Mouse (Mus musculus): ENCODE measurements around the gene Pou3f1.

The Pou3f1 gene

DNA sequence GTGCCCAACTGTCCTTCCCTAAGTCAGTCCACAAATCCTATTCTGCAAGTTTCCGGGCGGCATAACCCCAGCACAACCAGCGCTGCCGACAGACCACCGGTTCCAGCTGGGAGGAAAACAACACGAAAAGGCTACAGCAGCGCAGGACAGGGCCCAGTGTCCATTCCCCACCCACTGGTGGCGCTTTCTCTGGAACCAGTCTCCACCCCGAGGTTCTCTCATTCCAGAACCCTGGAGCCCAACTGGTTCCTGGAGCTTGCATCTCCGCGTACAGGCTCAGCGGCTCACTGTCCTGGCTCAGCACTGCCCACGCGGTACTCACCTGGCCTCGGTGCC, at the start of gene Pou3f1:
Gene Pou3f1 (plus strand): TSS at position 290 of the 336 bp plus-strand sequence.
- DNase-seq: peak; percentile 24

DNA sequence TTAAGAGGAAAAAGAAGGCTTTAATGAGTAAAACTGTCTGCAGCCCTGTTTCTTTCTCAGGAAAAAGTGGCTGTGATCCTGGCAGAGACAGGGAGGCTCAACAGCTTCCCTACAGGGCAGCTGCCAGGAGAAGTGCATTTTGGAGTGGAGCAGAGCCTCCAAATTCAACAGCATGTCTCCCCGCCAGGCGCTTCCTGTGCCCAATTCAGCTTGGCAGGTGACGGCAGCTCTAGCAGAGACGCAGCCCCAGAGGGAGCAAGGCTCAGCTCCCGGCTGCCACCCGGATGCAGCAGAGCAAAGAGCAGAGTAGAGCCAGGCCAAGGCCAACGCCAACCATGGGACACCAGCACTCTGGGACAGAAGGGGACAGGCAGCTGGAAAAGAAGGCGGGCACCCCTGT, 49.4 kb upstream of the Pou3f1 start:
- peak; percentile 30 for DNase-seq

DNA sequence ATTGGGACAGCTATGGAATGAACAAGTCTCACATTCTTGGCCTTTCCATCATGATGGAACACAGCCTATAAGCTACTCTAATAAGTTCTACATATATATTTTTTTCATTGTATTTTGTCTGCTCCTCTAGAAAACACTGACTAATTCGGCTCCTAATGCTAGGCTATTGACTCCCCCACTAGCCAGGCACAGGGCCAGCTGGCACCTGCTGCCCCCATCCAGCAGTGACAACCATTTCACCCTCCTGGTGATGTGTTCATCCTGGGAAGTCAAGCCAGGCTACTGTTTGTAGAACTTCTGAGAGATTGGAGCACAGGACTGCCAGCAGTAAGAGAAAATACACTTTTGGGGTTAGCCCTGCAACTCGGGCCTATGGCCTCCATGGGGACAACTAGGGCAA, 46.5 kb upstream of the Pou3f1 start:
- no peak for DNase-seq

DNA sequence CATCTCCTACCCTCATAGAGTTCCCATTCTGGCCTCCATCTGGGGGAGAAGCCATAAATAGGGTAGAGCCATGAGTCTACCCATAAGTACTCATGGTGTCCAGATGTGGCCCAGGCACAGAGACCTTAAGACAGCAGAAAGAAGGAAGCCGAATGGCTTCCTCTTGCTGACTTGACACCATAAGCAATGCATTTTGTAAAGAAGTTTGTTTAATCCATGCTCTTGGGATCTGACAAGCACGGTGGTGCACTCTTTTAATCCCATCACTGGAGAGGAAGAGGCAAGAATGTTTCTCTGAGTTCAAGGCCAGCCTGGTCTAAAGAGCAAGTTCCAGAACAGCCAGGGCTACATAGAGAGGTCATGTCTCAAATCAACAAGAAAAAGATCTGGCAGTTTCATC, 45.9 kb upstream of the Pou3f1 start, which contains the start of gene 3100002H09Rik:
Gene 3100002H09Rik (minus strand): TSS at position 101 of the 400 bp plus-strand sequence.
- no peak for DNase-seq

DNA sequence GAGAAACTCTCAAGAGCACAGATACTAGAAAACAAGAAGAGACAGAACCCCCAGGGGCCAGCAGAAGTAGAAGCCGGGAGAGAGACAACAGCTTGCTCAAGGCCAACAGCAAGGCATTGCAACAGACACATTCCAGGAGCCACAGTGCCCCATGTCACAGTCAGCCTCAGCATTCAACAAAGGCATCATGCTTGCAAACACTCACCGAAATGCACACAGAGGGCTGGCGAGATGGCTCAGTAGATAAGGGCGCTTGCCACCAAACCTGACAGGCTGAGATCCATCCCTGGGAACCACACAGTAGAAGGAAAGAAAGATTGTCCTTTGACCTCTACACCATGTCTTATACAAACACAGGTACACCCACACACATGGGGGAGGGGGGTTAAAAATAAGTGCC, 44.8 kb upstream of the Pou3f1 start:
- no peak for DNase-seq

DNA sequence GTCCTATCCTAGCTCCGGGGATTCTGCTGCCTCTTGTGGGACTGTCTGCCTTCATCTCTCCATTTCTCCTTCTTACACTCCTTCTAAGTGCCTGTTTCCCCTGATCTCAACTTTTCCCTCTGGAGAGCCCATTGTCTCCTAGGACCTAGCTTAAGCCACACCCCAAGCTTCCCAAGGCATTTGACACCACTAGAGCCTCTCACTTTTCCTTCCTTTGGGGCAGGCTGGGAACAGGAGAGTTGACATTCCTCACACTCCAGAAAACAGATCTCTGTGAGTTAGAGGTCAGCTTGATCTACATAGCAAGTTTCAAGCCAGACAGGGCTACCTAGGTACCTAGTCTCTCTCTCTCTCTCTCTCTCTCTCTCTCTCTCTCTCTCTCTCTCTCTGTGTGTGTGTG, 42.4 kb upstream of the Pou3f1 start:
- no peak for DNase-seq

DNA sequence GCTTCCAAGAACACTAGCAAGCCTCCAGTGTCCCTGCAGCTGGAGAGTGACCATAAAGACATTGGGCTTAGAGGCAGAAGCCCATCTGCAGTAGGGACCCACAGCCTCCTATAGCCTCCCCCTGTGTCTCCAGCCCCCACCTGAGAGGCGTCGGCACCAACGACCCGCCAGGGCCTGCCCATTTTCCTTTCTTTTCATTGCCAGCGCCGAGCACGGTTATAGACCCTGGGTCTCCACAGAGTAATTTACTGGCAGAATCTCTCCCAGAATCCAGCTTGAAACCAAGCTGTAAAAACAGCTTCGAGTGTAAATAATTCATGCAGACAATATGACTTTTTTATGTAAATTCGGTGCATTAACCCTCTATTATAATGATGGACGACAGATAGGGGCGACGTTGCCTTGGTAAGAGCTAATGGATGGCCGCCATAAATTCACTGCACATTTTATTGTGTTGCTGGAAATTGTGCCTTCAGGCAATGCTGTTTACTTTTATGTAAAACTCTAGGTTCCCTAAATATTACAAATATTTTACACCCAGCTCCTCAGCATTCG, 41.1 kb upstream of the Pou3f1 start:
- no peak for DNase-seq

DNA sequence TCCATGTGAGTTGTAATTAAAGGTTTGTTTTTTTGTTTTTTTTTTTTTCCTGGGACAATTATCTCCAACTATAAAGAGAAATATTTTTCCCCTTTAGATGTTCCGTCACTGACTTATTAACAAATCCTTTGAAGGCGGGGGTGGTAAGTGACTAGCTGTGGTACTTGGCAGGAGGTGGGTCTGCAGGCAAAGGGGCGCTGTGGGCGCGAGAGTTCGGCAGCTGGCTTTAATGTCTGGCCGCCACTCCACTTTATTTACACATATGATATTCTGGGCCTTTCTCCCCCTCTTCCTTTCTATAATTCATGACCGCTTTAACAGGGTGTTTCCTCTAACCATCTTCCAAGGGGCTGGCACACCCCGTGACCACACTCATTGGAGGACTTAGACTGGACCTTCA, 40.6 kb upstream of the Pou3f1 start:
- no peak for DNase-seq

DNA sequence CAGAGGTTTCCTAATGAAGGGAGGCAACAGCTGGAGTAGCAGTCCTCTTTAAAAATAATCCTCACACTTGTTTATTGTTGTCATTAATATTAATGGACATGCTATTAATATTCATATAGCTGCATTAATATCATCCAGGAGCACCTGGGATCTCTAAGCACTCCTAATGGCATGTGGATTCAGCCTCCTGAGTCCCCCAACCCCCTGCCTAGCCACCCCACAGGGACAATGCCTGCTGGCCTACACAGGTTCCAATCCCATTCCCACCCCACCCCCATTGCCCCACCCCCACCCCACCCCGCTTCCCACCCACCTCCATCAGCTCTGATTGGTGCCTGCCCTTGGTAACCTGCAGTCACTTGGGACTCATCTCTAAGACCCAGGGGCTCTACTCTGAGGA, 40.0 kb upstream of the Pou3f1 start:
- DNase-seq: no peak

DNA sequence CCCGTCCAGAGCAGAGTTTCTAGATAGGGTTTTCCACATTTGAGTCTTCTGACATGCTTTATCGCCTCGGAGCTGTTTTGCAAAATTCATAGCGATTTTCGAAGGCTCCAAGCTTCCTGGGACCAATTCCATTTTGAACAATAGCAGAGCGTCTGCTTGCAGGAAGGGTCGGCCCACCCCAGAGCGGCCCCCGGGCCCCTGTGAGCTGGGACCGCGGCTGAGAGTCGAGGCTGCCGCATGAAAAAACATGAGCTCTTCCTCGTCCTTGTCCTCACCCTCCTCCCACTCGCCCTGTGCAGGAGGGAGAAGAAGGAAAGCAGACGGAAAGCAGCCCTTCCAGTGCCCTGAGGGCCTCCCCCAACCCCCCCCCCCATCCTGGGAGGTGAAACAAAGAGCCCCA, 38.0 kb upstream of the Pou3f1 start:
- no peak for DNase-seq

DNA sequence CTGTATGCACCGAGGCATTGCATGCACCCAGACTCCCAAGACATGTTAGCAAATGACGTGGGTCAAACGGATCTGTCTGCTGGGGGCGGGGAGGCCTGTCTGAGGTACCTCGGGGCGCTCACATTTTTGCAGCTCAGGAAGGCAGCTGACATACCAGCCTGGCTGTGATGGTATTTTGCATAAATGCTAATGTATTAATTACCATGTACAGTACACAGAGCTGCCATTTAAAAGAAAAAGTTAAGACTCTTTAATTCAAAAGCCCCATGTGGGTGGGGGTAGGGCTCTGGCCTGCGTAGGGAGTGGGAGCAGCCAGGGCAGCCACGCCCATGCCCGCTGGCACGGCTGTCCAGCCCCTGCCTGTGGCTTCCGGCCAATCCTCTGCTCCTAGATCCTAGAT, 35.2 kb upstream of the Pou3f1 start:
- no peak for DNase-seq

DNA sequence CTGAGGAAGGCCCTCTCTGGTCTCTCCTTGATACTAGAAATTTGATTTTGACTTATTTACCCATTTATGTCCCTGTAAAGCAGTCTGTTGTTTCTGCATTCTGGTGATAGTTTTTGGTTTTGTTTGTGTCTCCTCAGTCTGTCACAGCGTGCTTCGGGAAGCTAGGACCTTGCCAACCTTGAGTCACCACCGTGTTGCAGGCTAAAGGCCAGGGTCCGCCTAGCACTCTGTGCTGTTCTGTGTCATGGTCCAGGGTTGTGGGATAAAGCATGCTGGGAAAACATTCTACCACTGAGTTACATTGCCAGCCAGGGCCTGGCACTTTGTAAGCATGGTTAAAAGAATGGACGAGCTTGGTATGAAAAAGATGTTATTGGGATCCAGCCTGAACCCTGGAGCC, 34.0 kb upstream of the Pou3f1 start:
- DNase-seq: no peak

DNA sequence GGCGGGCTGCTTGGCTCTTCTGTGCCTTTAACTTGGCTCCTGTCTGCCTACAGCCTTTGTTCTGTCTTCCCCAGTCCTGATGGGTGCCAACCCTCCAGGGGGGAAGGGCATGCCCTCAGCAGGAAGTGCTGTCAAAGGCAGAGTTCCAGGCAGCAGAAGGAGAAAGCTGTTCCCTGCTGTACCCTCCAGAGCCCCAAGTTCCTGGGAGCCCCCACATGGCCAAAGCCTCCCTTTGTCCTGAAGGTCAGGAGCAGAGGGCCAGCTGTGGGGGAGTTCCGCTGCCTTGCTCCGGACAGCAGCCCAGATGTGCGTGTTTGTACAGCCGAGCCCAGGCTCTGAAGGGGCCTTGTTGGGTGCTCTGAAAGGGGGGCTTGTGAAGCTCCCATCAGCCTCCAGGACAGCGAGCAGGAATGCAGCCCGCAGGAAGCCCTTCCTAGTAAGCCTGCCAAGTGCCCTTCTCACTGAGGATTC, 32.5 kb upstream of the Pou3f1 start:
- DNase-seq: peak; percentile 40

DNA sequence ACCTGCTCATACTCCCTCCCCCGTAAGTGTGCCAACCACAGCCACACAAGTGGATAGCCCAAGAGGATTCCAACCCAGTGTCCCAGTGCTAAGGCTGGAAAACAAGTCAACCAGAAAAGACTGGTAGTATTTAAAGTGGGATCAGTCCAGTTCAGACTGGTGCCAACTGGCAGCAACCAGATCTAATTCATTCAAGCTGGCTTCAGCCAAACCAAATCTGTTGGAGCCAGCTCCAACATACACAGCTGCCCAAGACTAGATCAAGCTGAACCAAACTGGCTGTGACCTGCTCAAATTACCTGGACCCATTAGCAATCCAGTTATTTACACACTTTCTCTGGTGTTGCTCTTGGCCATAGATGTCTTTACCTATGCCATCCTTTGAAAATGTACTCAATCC, 29.8 kb upstream of the Pou3f1 start:
- DNase-seq: no peak

DNA sequence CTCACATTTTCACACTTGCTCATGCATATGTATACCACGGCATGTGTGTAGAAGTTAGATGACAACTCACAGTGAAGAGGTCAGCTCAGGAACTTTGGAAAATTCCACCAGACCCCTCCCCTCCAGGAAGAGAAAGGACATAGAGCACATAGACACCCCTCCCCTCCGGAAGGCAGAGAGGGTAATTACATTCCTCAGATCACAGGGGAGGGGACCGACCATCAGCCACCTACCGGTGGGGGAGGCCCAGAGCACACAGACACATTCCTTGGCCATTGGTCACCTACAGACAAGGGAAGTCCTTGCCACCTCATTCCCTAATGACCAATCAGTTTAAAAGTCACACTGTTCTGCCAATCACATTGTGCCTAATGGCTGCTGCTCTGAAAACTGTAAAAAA, 25.2 kb upstream of the Pou3f1 start:
- no peak for DNase-seq

DNA sequence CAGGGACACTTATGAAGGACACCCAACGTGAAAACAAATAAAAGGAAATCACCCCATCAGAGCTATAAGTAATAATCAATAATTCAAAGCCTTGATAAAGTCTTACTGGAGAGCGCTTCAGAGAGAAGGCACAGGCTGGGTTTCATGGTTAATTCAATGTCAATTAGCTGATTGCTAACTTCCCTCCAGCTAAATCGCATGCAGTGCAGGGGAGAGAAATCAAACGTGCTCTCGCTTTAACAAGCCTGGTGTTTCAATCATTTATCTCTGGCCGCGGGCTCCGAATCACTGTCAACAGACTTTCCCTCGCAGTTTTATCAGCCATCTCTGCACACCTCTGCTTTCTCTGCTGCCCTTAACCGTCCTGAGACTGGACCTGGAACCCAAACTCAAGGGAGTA, 23.8 kb upstream of the Pou3f1 start:
- DNase-seq: no peak

DNA sequence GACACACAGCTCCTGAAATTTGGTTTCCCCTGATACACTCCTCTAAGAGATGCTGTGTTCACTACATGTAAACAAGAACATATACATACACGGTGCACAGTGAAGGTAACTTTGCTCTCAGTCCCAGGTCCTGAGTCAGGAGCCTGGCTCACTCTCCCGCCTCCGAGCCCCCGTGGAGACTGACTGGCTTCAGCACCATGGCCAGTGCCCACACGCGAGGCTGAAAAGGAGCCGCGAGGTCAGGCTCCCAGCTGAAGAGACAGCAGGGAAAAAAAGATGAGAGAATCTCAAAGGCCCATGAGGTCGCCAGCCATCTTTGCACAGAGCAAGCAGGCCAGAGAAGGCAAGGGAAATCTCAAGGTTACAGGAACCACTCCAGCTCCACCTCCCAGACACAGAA, 23.3 kb upstream of the Pou3f1 start:
- DNase-seq: no peak

DNA sequence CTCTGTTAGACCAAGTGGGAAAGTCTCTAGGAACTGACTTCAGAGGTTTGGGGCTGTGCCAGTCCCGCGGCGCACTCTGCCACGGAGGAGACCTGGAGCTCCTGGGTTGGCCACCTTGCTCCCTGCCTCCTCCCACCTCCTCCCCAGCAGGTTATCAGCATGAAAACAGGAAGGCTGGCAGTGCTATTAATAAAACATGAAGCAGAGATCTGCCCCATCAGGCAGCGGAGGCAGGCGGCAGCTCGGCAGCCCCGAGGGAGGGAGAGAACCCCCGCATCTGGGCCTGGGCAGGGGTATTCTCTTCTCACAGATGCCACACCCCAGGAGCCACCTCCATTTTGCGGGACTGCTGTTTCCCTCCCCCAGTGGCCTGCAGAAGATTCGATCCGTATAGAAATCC, 16.9 kb upstream of the Pou3f1 start:
- DNase-seq: no peak

DNA sequence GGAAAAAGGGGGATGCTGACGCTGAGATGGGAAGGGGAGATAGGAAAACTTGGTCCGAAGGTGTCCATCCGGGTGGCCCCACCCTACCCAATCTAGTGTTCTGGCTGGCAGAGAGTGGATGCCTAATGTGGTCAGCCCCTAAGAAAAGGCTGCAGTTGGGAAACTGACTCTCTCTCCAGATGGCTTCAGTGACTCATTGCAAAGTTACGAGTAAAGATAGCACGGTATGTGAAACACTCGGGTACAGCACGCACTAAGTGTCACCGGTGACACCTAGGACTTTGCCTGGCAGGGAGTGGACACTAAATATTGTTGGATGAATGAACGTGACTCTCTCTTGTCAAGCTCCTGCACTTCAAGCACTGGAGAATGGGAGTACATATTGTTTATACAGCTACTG, 12.7 kb upstream of the Pou3f1 start:
- DNase-seq: no peak

DNA sequence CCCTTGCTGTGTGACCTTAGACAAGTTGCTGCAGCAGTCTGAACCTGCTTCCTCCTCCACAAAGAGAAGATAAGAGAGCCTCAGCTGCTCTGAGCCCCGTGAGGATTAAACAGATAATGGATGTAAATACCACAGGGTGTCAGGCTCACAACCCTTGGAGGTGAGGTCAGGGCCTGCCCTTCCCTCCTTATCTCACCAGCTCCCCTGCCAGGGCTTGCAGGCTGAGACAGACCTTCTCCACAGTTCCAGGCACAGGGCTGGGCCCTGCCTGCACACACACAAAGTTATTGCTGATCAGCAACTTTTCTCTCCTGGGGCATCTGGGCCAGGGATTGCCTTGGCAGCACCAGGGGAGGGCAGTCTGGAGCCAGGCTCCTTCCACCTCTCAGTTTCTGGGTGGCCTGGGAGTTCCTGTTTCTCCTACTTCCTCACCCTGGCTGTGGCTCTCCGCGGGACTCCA, 11.6 kb upstream of the Pou3f1 start:
- DNase-seq: no peak

DNA sequence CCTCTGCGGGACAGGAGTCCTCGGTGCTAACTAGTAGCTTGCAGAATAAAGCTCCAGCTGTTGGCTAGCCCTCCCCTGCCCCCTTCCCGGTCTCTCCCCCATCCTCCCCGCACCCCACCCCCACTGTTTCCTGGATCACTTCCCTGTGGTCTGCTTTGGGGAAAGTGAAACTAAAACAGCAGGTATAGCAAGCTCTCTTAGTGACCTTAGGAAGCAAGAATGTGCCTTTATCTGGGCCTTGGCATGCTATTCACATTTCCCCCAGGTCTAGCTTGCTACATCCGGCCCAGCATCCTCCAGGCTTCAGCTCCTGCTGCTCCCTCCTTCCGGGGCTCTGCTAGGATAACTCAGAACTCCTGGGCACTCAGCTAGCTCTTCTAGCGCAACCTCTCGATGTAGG, 10.0 kb upstream of the Pou3f1 start:
- DNase-seq: no peak

DNA sequence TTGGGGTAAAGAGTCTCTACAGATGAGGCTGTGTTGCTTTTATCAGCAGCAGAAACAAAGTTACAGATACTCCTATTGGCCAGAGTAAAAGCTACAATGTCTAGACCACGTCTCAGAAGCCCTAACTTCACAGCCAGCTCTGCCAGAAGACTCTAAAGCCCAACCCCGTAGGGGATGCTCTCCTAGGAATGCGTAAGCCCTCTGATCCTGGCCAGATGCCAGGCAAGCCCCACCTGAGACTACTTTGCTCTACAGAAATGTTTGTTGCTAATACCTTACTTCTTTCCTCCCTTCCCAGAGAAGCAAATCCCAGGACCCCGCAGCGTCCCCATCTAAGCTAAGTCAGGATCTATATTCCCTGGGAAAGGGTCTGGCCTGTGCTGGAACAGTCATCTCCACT, 8.7 kb upstream of the Pou3f1 start:
- DNase-seq: no peak

DNA sequence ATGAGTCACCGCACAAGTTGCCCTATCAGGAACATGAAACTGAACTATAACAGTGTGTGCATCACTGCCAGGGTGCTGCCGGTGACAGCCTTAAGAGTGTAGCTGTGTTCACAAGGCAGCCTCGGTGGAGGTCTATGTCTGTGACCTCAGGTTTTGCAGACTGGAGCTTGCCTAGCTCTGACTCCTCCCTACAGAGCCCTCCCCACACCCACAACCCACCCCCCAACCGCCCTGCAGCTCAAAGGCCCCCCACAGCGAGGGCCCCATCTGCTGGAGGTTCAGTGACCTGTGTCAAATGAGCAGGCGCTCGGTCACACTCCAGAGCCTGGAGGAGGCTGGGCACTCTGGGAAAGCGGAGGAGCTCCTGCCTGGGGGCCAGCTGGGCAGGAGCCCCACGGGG, 3.7 kb upstream of the Pou3f1 start:
- DNase-seq: no peak

DNA sequence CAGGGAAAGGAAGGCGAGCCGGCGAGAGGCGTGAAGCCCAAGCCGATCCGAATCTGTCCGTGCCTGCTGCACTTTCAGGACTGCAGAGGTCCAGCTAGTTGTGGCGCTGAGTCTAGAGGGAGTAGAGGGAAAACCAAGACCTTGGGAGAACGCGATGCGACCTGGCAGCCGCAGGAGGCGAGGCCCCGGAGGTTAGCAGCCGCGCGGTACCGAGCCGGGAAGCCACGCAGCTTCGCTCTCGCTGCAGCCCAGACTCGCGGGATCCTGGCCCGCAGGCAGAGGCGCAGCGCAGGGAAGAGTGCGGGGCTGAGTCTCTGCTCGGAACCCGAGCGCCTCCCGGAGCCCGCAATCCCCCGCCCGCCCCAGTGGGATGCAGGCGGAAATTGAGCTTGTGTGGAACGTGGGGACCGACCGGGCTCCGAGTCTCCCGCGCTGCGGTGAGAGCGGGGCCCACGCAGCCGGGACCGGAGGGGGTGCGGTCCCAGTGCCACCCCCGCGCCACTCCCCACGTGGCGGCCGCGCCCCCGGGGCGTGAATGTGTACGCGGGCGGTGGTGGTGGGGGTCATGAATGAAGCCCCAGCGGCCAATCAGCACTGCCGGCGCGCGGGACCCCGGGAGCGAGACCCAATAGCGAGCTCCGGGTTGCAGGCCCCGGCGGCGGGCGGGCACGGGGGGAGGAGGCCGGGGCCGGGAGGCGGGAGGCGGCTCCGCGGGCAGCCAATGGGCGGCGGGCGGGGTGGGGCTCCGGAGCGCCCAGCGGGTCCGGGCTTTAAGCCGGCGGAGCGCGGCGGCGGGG, 445 bp downstream of the Pou3f1 start:
- DNase-seq: peak; percentile 59

DNA sequence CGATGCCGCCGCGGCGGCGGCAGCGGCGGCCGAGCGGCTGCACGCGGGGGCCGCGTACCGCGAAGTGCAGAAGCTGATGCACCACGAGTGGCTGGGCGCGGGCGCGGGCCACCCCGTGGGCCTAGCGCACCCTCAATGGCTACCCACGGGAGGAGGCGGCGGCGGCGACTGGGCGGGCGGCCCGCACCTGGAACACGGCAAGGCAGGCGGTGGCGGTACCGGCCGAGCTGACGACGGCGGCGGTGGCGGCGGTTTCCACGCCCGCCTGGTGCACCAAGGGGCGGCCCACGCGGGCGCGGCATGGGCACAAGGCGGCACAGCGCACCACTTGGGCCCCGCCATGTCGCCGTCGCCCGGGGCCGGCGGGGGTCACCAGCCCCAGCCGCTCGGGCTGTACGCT, 1.2 kb downstream of the Pou3f1 start:
- no peak for DNase-seq

All from cerebellum, adult 9-11 months (tissue).